Mouse (Mus musculus) cerebellum, adult 2 months (tissue): ENCODE results near the gene Neb. TPM values are rescaled to one million over a fixed set of nuclear protein-coding genes. Genes with fewer than 3 reads are reported as not detected.

Experiments
- DNase-seq, 2 experiments: peaks; one replicate each; pipeline ENCODE4 v3.0.0; 2021
- H3K27ac ChIP-seq: fragments of 200-500 bp; 2 replicates; pipeline ENCODE4 v1.5.1; 2012; ENCODE audit warnings: low read length, control low read depth, inconsistent platforms; ENCODE audit not compliant: insufficient read depth
- H3K27me3 ChIP-seq: fragments of 200-500 bp; 2 replicates; pipeline ENCODE4 v1.6.1; 2012; ENCODE audit warnings: inconsistent platforms, mild to moderate bottlenecking, low read length, moderate library complexity; ENCODE audit not compliant: control insufficient read depth, insufficient read depth
- H3K4me1 ChIP-seq: fragments of 200-500 bp; 2 replicates; pipeline ENCODE4 v1.6.1; 2011; ENCODE audit warnings: low read length; ENCODE audit not compliant: control insufficient read depth, insufficient read depth
- H3K4me3 ChIP-seq: fragments of 200-500 bp; replicated peaks from 2 replicates; pipeline ENCODE3; 2011; ENCODE audit warnings: mild to moderate bottlenecking, low read depth, low read length, control low read depth; ENCODE audit not compliant: insufficient read depth
- CTCF ChIP-seq: fragments of 200-500 bp; IDR thresholded peaks from 2 replicates; pipeline ENCODE4 v1.5.1; 2011; ENCODE audit warnings: low read depth, mild to moderate bottlenecking, control low read depth, low read length, moderate library complexity, borderline replicate concordance; ENCODE audit not compliant: insufficient read depth
- POLR2A ChIP-seq: fragments of 200-500 bp; IDR thresholded peaks from 2 replicates; pipeline ENCODE4 v1.6.1; 2011; ENCODE audit warnings: low read length, control low read depth, borderline replicate concordance; ENCODE audit not compliant: insufficient read depth
- WGBS: fragments of 180-500 bp; shearing (Covaris S2); methylation state at CpG from one replicate; pipeline ENCODE4 v1.1.7; 2018; 5-methylcytosine and 5-hydroxymethylcytosine counted together
- polyA plus RNA-seq: library from polyadenylated mRNA; depleted of rRNA; stranded (reverse); fragments of >200 nt; gene quantifications from 2 replicates; pipeline ENCODE4 v1.2.3, GENCODE M21; 2012

Gene Neb
- polyA plus RNA-seq, 1 experiment: 10.8 TPM

DNA sequence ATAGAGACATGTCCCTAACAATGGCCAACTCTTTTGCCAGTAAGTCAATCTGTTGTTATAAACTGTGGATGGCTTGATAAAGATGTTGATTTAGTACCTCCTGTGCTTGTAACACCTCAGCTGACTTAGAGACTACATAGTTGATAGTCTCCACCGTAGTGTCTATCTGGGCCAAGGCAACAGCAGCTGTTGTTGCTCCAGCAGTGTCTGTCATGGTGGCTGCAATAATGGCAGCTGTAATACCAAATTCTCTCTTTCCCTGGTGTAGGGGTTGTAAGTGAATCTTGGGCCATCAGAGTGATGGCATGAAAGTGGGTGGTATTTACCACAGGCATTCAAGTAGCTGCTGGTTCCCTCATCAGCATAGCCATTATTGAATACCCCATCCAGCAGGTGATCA is 27.2 kb downstream of the Neb start:
- Histone ChIP-seq H3K27me3 (no peaks in the 10 kb centered on the region), H3K4me3 (no peak overlapping the region), H3K4me1 (no peaks in the 10 kb centered on the region), H3K27ac (no peak overlapping the region)
- DNase-seq: no peak
- TF ChIP-seq CTCF (no peak), POLR2A (no peak)
- 98% methylated on average over 1 of the region's 1 CpGs for WGBS

- no peak for DNase-seq
Measured at GRCm38 (mm10) chr2:52340990-52341389, 37.3 kb downstream of the Neb start.

GRCm38 (mm10) chr2:52335556-52335955 is 42.7 kb downstream of the Neb start:
- Histone ChIP-seq H3K4me1 (no peaks in the 10 kb centered on the region), H3K27me3 (no peaks in the 10 kb centered on the region), H3K4me3 (no peak overlapping the region), H3K27ac (no peak overlapping the region)
- 88% methylated on average over 13 of the region's 13 CpGs for WGBS
- TF ChIP-seq POLR2A (no peak), CTCF (no peak)
- no peak for DNase-seq

More at GRCm38 (mm10) chr2:52340990-52341389, 37.3 kb downstream of the Neb start:
- Histone ChIP-seq H3K27me3 (no peaks in the 10 kb centered on the region), H3K4me1 (no peaks in the 10 kb centered on the region), H3K4me3 (no peak overlapping the region), H3K27ac (no peak overlapping the region)
- TF ChIP-seq CTCF (no peak), POLR2A (no peak)
- WGBS: 69% methylated on average over 7 of the region's 7 CpGs

GRCm38 (mm10) chr2:52335087-52335486 is 43.2 kb downstream of the Neb start:
- TF ChIP-seq POLR2A (no peak), CTCF (no peak)
- no peak for DNase-seq
- H3K4me3 ChIP-seq: no peak overlapping the region
- no peaks in the 10 kb centered on the region for H3K4me1 ChIP-seq
- no peak overlapping the region for H3K27ac ChIP-seq
- H3K27me3 ChIP-seq: no peaks in the 10 kb centered on the region
- WGBS: 93% methylated on average over 8 of the region's 8 CpGs

DNA sequence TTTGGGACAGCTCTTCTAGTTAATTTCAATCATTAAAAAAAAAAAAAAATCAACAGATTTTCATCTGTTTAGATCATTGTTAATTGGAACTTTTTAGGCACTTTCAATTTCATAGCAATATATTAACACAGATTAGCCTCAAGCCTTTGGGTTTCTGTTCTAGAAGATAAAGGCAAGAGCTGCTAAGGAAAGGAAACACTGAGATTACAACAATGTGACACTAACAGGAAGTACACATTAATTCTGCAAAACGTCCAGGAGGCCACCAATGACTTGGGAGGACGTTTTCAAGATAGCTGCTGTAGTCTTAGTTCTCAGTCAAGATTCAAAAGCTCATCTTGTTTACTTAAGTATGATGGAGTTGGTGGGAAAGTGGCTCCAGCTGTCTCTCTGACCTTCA is 44.7 kb downstream of the Neb start:
- H3K27ac ChIP-seq: no peak overlapping the region
- no peak overlapping the region for H3K4me3 ChIP-seq
- no peak for TF ChIP-seq POLR2A
- TF ChIP-seq CTCF: no peak
- H3K27me3 ChIP-seq: no peaks in the 10 kb centered on the region
- no peaks in the 10 kb centered on the region for H3K4me1 ChIP-seq
- 52% methylated on average over 2 of the region's 2 CpGs for WGBS
- no peak for DNase-seq

DNA sequence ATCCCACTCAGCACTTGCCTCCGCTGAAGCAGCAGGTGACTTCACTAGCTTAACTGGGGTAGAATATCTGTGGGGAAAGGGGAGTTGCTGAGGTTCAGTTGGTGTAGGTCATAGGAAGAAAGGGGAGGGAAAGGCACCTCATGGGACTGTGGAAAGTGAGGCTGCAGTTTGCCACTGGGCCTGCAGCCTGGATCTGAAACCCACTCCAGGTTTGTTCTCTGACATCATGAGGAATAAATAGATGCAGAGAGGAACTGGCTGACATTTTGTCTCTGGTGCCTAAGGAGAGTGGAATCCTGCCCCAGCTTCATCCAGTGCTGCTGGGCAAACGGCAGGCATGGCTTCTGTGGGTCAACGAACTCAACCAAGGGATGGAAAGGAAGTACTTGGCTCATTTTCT is 46.5 kb downstream of the Neb start:
- TF ChIP-seq CTCF (no peak), POLR2A (no peak)

GRCm38 (mm10) chr2:52327244-52327815 is 50.9 kb downstream of the Neb start:
- Histone ChIP-seq H3K4me3 (no peak overlapping the region), H3K27ac (no peak overlapping the region), H3K4me1 (no peaks in the 10 kb centered on the region), H3K27me3 (no peaks in the 10 kb centered on the region)
- 89% methylated on average over 4 of the region's 4 CpGs for WGBS
- no peak for TF ChIP-seq CTCF
- TF ChIP-seq POLR2A: no peak
- no peak for DNase-seq

More for the DNA sequence above, 46.5 kb downstream of the Neb start:
- WGBS: 73% methylated on average over 3 of the region's 3 CpGs
- H3K27me3 ChIP-seq: no peaks in the 10 kb centered on the region
- H3K4me1 ChIP-seq: no peaks in the 10 kb centered on the region
- no peak for DNase-seq
- no peak overlapping the region for H3K27ac ChIP-seq
- H3K4me3 ChIP-seq: no peak overlapping the region

DNA sequence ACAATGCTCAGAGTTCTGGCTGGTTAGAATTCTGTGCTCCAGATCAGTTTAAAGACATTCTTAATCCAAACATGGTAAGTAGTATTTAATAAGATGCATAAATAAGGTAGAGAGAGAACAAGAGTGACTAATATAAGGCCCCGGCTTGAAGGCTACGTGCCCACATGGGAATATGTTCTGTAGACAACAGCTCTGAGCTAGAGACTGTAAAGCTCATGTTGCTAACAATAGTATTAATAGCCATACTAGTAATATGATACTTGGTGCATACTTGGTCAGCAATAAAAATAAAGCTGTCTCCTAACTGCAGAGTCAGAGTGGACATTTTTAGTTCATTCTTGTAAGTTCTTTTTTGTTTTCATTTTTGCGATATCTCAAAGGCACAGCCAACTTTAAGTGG is 56.4 kb downstream of the Neb start:
- TF ChIP-seq CTCF (no peak), POLR2A (no peak)
- WGBS: 95% methylated on average over 3 of the region's 3 CpGs
- Histone ChIP-seq H3K27me3 (no peaks in the 10 kb centered on the region), H3K27ac (no peak overlapping the region), H3K4me1 (no peaks in the 10 kb centered on the region), H3K4me3 (no peak overlapping the region)
- DNase-seq: no peak
